Mouse (Mus musculus): ENCODE data around the gene Scaf8.

The Scaf8 gene

DNA sequence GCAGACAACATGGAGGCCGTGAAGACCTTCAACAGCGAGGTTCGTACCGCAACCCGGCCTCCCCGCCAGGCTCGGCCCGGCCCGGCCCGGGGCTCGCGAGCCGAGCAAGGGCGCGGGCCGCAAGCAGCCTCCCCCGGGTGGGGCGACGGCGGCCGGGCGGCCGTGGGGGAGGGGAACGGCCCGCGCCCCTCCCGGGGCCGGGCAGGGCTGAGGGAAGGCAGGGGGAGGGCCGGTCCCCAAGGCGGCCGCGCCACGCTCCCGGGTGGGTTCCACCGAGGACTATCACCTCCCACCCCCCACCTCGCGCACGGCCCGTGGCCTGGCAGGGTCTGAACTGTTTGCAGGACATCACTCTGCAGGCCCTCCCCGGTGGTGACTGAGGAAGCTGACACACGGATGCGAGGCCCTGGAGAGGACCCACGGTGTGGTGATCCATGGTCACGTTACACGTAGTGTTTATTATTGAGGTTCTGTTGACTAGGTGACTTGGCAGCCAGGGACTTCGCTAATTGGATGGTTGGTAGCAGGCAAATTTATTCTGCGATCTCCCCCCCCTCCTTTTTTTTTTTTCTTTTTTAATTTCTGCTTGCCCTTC lies 705 bp downstream of the Scaf8 start:
- WGBS = 2% methylated on average over 46 of the region's 47 CpGs

DNA sequence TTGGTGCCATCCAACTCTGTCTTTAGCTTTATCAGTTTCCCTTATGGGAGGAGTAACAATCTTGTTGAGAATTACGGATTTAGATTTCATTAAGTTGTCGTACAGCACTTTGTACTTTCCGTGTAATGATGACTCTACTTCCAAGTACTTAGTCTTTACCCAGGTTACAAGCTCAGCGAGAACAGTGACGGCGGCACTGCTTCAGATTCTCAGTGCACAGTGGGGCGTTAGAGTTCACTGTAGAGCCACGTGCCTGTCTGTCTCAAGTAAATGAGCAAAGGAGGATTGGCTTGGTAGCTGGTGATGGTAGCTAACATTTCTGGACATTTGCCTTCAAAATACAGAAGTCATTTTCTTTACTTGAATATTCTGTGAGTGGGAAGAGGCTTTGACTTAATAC lies 6.2 kb downstream of the Scaf8 start:
- 57% methylated on average over 8 of the region's 8 CpGs for WGBS

DNA sequence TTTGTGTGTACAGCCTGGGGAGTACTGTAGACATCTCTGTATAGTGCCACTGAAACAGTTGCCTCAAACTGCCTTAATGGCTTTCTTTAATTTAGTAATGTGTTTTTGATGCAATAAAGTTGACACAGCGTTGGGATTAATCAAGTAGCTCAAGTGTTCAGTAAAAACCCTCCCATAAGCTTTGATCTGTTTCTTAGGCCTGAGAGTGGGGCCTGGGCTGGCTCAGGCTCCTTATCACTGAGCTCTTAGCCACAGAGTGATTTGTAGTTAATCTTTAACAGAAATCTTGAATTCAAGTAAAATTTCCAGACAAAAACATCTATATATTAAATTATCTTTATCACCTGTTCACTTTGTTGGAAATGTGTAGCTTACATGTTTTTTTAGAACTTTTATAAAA lies 8.8 kb downstream of the Scaf8 start:
- WGBS = 73% methylated on average over 1 of the region's 1 CpGs

DNA sequence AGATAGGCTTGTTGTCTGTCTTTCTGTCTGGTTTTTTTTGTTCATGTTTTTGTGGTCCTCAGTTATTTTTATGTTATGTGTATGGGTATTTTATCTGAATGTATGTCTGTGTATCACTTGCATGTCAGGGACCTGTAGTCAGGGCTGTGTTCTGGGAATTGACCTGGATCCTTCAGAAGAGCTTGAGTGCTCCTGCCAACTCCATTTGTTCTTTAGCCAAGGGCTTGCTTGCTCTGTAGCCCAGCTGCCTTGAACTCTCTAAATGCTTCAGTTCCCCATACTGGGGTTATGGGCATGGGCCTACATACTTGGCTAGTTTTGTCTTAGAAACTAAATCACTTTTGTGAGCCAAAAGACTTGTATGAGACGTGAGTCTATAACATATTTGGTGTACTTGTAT lies 13.9 kb downstream of the Scaf8 start:
- WGBS = 65% methylated on average over 1 of the region's 1 CpGs

DNA sequence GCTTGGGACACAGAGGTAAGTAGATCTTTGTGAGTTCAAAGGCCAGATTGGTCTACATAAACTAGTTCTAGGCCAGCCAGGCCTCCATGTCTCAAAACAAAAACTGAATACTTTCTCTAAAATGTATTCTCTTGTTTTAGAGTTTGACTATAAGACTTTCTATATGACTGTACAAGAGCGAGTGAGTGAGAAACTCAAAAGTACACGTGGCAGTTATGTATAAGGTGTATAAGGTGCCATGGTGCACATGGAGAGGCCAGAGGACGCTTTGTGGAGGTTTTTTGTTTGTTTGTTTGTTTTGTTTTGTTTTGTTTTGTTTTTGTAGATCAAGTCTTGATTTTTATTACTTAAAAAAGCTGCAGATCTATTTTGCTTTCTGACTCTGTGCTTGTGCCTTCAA lies 15.0 kb downstream of the Scaf8 start:
- WGBS = 90% methylated on average over 3 of the region's 3 CpGs

DNA sequence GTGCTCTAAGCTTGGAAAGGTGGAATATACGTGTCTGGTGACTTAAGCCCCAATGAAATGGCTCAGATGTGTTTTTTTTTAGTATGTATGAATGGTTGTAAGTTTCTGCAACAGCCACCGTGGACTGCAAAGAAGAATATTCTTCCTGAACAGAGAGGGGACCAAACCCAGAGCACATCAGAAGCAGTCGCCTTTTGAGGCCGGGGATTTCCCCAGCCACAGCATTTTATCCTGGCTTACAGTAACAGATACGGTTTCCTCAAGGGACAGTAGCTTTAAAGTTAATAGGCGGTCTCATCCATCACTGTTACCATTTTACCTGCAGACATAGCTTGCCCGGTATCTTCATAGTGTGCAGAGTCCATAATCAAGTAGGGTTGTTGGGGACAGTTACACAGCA lies 21.4 kb downstream of the Scaf8 start:
- 83% methylated on average over 7 of the region's 7 CpGs for WGBS

DNA sequence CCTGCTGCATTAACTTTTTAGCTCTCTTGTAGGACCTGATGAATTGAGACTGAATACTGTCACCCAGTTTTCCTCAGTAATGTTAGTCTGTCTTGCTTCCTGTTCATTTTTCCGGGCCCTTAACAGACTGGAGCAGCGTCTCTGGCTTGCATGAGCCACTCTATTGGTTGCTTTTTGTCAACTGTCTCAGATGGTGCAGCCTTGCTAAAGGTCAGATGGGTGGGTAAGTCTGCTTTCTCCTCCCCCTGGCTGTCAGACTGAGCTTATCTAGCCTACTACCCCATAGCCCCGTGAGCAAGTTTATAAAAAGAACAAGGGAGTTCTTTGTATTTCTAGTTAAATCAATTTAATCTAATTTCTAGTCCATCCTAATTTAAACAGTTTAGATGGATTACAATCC lies 23.6 kb downstream of the Scaf8 start:
- WGBS = 17% methylated on average over 3 of the region's 3 CpGs

DNA sequence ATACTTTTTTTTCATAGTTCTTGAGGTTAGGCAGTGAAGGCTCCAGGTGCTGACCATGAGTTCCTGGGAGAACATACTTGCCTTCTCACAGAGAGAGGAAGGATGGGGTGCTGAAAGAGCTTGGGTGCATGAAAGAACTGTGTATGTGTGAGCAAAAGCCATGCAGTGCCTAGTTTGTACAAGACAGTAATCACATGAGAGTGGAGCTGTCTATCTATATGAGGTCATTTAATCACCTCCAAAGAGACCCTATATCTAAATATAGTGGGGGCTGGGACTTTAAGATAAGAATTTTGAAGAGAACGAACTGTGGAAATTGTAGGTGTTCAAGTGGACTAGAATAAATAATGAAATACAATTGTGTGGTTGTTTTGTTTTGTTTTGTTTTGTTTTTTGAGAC lies 25.3 kb downstream of the Scaf8 start:
- 71% methylated on average over 1 of the region's 1 CpGs for WGBS

DNA sequence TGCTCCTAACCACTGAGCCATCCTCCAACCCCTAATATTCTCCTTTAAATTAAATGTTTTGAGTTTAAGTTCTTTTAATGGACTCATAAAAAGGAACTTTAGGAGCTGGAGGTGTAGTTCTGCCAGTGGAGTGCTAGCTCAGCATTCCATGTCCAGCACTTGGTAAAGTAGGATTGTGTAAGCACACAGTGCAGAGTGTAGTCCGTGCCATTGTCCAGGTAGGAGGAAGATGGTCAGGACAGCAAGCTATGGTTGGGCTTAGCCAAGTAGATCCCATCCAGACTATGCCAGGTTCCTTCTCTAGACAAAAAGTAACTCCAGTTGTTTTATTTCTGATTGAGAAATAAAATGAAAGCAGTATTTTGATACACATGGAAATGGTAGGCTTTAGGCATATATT lies 34.1 kb downstream of the Scaf8 start:
- WGBS = 90% methylated on average over 1 of the region's 1 CpGs

DNA sequence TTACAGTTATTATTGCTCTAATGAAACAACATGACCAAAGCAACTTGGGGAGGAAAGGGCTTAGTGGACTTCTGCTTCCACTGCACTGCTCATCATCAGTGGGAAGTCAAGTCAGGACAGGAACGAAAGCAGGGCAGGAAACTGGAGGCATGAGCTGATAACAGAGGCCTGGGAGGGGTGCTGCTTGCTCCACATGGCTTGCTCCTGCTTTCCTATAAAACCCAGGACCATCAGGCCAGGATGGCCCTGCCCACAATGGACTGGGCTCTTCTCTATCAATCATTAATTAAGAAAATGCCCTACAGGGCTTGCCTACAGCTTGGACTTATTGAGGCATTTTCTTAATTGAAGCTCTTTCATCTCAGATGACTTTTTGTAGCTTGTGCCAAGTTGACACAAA lies 34.8 kb downstream of the Scaf8 start:
- WGBS = 56% methylated on average over 1 of the region's 1 CpGs

DNA sequence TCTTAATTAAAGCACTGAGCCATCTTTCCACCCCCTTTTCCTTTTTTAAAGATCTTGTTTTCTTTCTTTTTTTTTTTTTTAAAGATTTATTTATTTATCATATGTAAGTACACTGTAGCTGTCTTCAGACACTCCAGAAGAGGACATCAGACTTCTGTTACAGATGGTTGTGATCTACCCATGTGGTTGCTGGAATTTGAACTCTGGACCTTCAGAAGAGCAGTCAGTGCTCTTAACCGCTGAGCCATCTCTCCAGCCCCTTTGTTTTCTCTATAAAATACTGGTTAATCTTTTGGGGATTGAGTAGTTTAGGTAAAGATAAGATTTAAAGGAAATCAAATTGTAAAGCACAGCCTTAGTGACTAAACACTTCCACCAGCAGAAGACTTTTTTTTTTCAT lies 35.9 kb downstream of the Scaf8 start:
- 91% methylated on average over 1 of the region's 1 CpGs for WGBS

DNA sequence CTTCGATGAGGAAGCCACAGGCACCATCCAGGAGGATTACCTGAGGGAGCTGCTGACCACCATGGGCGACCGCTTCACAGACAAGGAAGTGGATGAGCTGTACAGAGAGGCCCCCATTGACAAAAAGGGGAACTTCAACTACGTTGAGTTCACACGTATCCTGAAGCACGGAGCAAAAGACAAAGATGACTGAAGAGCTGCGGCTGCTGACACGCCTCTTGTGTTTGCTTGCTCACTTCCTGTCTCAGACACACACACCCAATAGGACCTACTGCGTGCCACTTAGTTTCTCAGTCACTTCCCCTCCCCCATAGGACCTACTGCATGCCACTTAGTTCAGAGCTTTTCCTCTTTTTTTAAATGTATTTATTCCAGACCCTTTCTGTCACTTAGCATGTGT lies 41.4 kb downstream of the Scaf8 start:
- WGBS = 83% methylated on average over 9 of the region's 9 CpGs

DNA sequence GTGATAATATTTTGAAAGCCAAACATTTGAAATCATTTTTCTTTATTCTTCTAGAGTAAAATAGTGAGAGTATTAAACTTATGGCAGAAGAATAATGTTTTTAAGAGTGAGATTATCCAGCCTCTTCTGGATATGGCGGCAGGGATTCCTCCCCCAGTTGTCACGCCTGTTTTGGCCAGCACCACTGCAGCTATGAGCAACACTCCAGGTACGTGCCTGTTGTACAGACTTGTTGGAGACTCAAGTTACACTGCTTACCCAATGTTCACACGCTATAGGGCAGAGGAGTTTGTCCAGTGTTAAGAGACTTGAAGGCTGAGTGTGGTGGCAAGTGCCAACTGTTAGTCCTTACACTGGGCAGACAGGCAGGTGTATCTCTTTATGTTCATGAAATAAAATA lies 48.1 kb downstream of the Scaf8 start:
- WGBS = 78% methylated on average over 4 of the region's 4 CpGs

DNA sequence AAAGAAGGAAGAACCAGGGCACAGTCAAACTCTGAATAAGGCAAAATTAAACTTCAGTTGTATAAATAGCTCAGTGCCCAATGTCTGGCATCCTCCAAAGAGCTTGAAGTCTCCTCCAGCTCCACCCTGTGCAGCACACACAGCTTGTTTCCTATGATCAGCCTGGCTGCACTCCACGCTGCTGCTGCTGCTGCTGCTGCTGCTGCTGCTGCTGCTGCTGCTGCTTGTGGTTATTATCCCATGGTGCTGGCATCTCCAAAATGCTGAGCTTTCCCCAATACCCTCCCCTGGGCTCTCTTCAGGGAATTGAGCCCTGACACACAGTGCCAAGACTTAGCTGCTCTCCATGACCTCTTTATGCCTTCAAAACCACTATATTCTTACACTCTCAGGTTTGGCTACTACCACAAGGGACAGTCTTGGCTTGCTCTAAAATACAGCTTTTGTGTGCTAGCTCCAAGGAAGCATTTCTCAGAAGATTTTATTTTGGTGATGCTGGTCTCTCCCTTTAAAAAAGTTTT lies 65.7 kb downstream of the Scaf8 start:
- 28% methylated on average over 1 of the region's 1 CpGs for WGBS

DNA sequence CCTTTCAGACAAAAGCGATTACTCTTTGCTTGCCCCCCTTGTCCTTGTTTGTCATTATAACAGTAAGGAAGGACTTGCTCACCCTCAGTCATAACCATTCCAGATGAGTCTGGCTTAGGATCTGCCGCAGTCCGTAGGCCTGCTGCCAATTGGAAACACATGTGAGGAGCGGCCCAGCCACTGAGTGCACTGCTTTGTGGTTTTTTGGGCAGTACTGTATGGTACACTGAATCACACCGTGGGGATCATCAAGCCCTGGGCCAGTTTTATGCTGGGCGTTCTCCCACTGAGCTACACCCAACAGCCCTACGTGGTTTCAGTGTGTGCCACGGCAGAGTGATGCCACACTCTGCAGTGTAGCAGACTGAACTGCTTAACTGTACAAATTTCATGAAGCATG lies 85.6 kb downstream of the Scaf8 start:
- 54% methylated on average over 8 of the region's 8 CpGs for WGBS

DNA sequence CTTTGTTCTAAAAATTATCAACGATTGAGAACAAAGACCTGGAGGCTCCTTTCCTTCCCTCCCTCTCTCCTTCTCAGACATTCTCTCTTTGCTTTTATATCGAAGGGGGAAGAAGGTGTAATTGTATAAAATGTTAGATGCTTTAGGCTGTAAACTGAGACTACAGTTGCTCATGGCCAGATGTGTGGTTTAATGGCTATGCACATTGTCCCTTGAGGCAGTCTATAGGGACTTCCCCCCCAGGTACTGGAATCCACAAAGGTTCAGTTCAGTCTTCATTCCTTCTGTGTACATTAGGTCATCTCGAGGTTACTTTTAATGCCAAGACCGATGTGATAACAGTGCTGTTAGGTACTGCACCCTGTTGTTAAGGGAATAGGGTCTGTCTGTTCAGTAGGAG lies 89.1 kb downstream of the Scaf8 start:
- WGBS = 73% methylated on average over 4 of the region's 4 CpGs

DNA sequence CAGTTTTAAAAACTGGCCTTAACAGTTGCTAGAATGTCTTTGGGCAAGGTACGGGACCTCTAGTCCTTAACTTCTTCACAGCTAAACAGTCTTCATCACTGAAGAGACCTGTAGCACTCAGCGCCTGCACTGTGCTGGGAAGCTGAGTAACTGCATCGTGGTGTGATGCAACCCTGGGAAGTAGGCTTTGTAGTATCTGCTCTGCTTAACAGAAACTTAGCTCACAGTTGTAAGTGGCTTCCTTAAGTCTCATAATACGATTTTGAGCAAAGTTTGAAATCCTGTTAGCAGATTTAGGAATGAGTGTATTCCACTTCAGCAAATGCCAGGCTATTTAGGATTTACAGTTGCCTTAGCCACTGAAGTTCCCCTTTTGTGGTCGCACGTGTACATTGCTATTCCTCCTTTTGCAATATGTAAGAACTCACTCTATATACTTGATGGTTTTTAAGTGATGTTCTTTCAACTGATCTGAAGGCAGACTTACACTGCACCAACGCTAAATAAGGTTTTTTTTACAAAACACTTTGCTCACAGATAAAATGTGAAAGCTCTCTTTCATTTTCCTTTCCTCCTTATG lies 90.1 kb downstream of the Scaf8 start:
- 64% methylated on average over 7 of the region's 7 CpGs for WGBS

DNA sequence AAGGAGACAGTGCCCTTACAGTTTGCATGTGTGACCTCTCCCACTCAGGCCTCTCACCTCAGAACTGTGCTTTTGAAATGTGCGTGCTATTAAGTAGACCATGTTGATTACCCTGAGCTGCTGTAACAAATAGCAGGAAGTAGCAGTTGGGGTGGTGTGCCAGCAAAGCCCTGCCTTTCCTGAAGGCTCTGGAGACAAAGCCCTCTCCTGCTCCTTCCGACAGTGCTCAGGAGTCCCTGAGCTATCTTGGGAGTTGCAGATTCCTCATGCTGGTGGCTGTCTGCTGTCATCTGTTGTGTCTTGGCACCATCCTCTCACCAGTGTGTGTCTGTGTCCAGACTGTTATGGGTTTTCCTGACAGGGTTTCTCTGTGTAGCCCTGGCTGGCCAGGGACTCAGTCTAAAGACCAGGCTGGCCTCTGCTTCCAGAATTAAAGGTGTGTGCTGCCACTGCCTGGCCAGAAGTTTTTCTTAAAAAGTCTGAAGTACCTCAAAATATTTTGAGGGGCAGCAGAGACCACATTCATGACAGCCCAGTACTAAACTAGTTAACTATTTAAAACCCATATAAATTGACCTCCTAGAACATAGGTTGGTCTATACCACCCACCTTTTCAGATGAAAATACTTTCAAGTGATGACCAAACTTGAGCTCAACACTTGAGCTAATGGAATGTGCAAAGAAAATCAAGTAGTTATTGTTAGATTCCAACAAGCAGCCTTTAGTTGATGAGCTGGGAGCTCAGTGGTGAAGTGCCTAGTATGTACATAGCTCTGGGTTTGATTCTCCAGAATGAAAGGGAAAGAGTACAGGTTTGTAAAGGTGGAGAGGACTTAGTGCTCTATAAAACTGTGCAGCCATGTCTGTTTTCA lies 92.0 kb downstream of the Scaf8 start:
- WGBS = 19% methylated on average over 2 of the region's 2 CpGs

DNA sequence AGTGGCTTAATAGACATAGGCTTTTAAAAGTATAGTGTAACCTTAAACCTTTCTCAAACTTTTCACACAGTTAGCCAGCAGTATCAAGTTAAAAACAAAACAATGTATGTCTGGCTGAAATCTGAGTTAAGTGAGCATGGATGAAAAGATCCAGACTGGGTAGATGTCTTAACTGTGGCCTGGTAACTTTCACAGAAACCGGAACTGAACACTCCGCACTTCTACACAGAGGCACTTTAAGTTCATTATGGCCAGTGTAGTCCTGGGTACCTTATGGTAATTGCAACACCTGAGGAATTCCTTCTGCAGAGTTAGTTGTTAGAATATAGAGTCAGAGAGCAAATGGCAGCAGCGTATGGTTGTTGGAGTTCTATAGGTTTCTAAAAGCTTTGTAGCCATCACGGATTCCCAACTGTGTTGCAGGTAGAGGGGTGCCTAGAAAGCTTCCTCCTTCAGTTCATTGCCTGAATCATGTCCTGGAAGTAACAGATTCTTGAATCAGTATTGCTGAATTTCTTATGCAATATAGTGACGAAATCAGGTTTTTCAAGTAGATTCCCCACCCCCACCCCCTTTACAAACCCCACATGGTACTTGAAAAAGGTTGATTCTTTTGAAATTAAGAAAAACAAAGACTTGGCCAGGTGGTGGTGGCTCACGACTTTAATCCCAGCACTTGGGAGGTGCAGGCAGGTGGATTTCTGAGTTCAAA lies 92.9 kb downstream of the Scaf8 start:
- whole genome bisulfite sequencing = 71% methylated on average over 6 of the region's 6 CpGs

DNA sequence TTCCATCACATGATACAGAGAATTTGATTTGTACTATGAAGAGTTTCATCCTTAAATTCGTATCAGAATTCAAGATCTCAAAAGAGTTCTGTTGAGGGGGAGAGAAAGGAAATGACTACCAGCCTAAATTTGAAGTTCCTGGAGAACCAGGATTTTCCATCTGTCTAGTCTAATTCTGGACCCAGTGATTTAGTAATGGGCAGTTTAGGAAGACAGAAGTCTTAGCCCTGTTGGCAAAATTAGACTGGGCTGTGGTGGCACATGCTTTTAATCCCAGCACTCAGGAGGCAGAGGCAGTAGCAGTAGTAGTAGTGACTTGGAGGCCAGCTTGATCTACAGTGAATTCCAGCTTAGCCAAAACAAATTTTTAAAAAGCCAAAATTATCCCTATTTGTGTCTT lies 93.7 kb downstream of the Scaf8 start:
- 26% methylated on average over 1 of the region's 1 CpGs for WGBS

DNA sequence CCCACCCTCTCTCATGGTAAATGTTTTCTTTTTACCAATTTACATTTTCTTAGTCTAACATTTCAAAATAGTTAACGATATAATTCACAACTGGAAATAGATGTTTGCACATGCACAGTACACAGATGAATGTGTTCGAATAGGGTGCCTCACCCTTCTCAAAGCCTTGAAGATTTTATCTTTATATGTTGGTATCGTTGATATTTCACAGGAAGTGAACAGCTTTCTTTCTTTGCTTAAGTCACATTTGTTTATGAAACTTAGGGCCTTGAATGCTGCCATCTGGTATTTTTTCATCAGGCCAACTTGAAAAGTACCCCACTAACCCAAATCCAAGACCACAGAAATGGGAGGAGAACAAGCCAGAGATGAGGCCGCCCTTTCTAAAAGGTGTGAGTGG lies 94.8 kb downstream of the Scaf8 start:
- whole genome bisulfite sequencing = 62% methylated on average over 4 of the region's 4 CpGs

DNA sequence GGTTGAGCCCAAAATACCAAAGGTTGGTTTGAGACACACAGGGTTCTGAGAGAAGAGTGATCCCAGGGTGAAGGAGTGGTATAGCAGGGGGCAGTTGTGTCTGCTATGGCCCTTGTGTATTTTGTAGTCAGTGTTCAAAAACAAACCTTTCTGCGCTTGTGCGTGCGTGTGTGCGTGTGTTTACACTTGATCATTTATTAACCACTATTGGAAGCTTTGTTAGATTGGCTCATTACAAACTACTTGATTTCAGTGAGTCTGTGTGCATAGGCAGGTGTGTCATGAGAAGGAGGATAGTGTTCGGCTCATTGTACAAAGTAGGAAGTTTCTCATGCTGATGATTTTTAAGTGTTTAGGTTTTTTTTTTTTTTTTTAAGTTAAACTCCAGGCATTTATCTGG lies 95.4 kb downstream of the Scaf8 start:
- 91% methylated on average over 5 of the region's 5 CpGs for WGBS
